9 mouse cellular contexts compared by ENCODE assay signal in genomic region chr17:73263077-73263501, GRCm38 (mm10).
DNase-seq lines count a peak whose midpoint lies in the region; TF ChIP-seq lines count a peak whose summit lies in the region.
"Had no signal": no experiment of that assay in that cellular context is flagged by ENCODE, and none has a peak within 500 bp of the region (broad histone marks: within the 10 kb centered on the region; RNA-seq: fewer than 3 reads in every experiment).

No protein-coding gene starts in this region.

- no peak overlapping the region for H3K4me2 ChIP-seq in CH12.LX (ENCODE audit: insufficient read depth, low read depth, poor library complexity, severe bottlenecking)
- H3K4me2 ChIP-seq: neural tube, embryonic 12.5 days had no signal

- dilution Hi-C loops in CH12.LX (cut with MboI; ENCODE audit: extremely low pct_ligation_motif_present, extremely low pct_unique_long_range_greater_than_20kb, low sequenced_read_pairs), result no loop called here

- H3K79me2 ChIP-seq in CH12.LX (replicated peaks; ENCODE audit: control insufficient read depth, extremely low read depth, insufficient read depth, poor library complexity, severe bottlenecking), result no peaks in the 10 kb centered on the region

- TF ChIP-seq EP300 in CH12.LX (IDR thresholded peaks at IDR 0.05; ENCODE audit: low read length), result peak; percentile 54

- peak; percentile 91 to 93 for DNase-seq in adrenal gland, adult (ENCODE audit: inconsistent age in 2 of 2, low spot score in 1 of 2)
- DNase-seq in adrenal gland, postnatal 4 days (ENCODE audit: low spot score in 2 of 2), result no peak
- peak; percentile 90 for DNase-seq in CH12.LX (ENCODE audit: extremely low read depth)
- DNase-seq in fibroblast of lung, adult 2 months (ENCODE audit: low read depth), result peak; percentile 99
- peak; percentile 57 for DNase-seq in lung, postnatal 36 days
- peak; percentile 62 for DNase-seq in thymus, postnatal 14 days
- DNase-seq in cerebellum, adult 11-12 months, result no peak
- no peak for DNase-seq in embryo, embryonic 11 days

- no peak for TF ChIP-seq CTCF in CH12.LX (conservative IDR thresholded peaks at IDR 0.05 in 1 of 2, IDR thresholded peaks at IDR 0.05 in 1 of 2; ENCODE audit: low read depth in 2 of 2, low read length in 2 of 2)

- peaks cover 2% of the 10 kb centered on the region for H3K9me3 ChIP-seq in CH12.LX (replicated peaks; ENCODE audit: low read length)
- H3K9me3 ChIP-seq: neural tube, embryonic 12.5 days had no signal

- peak overlapping the region; percentile 37 for H3K27ac ChIP-seq in CH12.LX (ENCODE audit: insufficient read depth, low read depth)
- H3K27ac ChIP-seq: neural tube, embryonic 12.5 days had no signal

- peaks cover 20 to 27% of the 10 kb centered on the region in 2 experiments; a peak in 3 of 4 replicates for H3K4me1 ChIP-seq in CH12.LX (ENCODE audit: control insufficient read depth in 1 of 2, insufficient read depth in 2 of 2)
- H3K4me1 ChIP-seq: neural tube, embryonic 12.5 days had no signal

- no peak overlapping the region for H3K9ac ChIP-seq in CH12.LX (ENCODE audit: insufficient read depth, low read depth)
- H3K9ac ChIP-seq: neural tube, embryonic 12.5 days had no signal

- in situ Hi-C loops in CH12.LX (cut with MboI; ENCODE audit: low pct_ligation_motif_present, low pct_unique_long_range_greater_than_20kb, low sequenced_read_pairs), result no loop called here

- TF ChIP-seq POLR2A in CH12.LX (IDR thresholded peaks at IDR 0.05; ENCODE audit: low read depth, low read length), result peak; percentile 57

- no peak overlapping the region for H3K4me3 ChIP-seq in CH12.LX (replicated peaks in 1 of 3; ENCODE audit: low read depth in 2 of 3, low read length in 2 of 3, poor library complexity in 1 of 3)
- H3K4me3 ChIP-seq: neural tube, embryonic 12.5 days had no signal

- no peak; the same call in 1 of the 2 replicates for TF ChIP-seq RAD21 in CH12.LX (IDR thresholded peaks at IDR 0.05; ENCODE audit: low read depth, low read length)

- H3K36me3 ChIP-seq in CH12.LX (replicated peaks in 1 of 2; ENCODE audit: control insufficient read depth in 1 of 2, insufficient read depth in 1 of 2, low read length in 1 of 2), result no peaks in the 10 kb centered on the region
- H3K36me3 ChIP-seq: neural tube, embryonic 12.5 days had no signal

- no peaks in the 10 kb centered on the region for H3K27me3 ChIP-seq in CH12.LX (replicated peaks)
- H3K27me3 ChIP-seq: neural tube, embryonic 12.5 days had no signal

TF ChIP-seq in CH12.LX, 34 proteins besides CTCF, POLR2A, EP300 and RAD21:
- peak; percentile 80 for TF ChIP-seq TCF12 (IDR thresholded peaks at IDR 0.05; ENCODE audit: low read depth, low read length)
- no peak for TF ChIP-seq ZNF384 (IDR thresholded peaks at IDR 0.05; ENCODE audit: low read depth, low read length)
- TF ChIP-seq HCFC1 (IDR thresholded peaks at IDR 0.05; ENCODE audit: low read depth, low read length), result 0 out of 2 replicates have a peak, but pooled peaks have one; percentile 7
- TF ChIP-seq IRF4 (IDR thresholded peaks at IDR 0.05; ENCODE audit: low read depth, low read length), result peak; percentile 61; the same call in 1 of the 2 replicates
- no peak for TF ChIP-seq RCOR1 (conservative IDR thresholded peaks at IDR 0.05; ENCODE audit: low read depth, low read length)
- peak; percentile 78 for TF ChIP-seq ETS1 (conservative IDR thresholded peaks at IDR 0.05; ENCODE audit: low read depth, low read length)
- TF ChIP-seq UBTF (IDR thresholded peaks at IDR 0.05; ENCODE audit: low read depth, low read length), result no peak
- peak; percentile 62 for TF ChIP-seq USF2 (conservative IDR thresholded peaks at IDR 0.05; ENCODE audit: low read depth, low read length)
- no peak for TF ChIP-seq SMC3 (IDR thresholded peaks at IDR 0.05; ENCODE audit: low read depth, low read length)
- peak; percentile 97 for TF ChIP-seq BHLHE40 (IDR thresholded peaks at IDR 0.05; ENCODE audit: low read depth, low read length)
- TF ChIP-seq POLR2AphosphoS2 (IDR thresholded peaks at IDR 0.05; ENCODE audit: low read depth, low read length), result no peak
- TF ChIP-seq ZC3H11A (IDR thresholded peaks at IDR 0.05; ENCODE audit: low read depth, low read length), result no peak
- no peak for TF ChIP-seq NELFE (IDR thresholded peaks at IDR 0.05; ENCODE audit: low read depth, low read length)
- no peak for TF ChIP-seq ZKSCAN1 (IDR thresholded peaks at IDR 0.05; ENCODE audit: borderline replicate concordance, low read depth, low read length)
- TF ChIP-seq MAFK (IDR thresholded peaks at IDR 0.05; ENCODE audit: insufficient replicate concordance, low read length), result no peak
- no peak for TF ChIP-seq E2F4 (IDR thresholded peaks at IDR 0.05; ENCODE audit: insufficient replicate concordance, low read depth, low read length)
- TF ChIP-seq JUN (IDR thresholded peaks at IDR 0.05; ENCODE audit: insufficient read depth, low read depth, low read length), result 0 out of 2 replicates have a peak, but pooled peaks have one; percentile 22
- TF ChIP-seq MAZ (IDR thresholded peaks at IDR 0.05; ENCODE audit: low read depth, low read length), result no peak
- TF ChIP-seq CHD2 (IDR thresholded peaks at IDR 0.05; ENCODE audit: low read length), result no peak
- TF ChIP-seq MAX (IDR thresholded peaks at IDR 0.05; ENCODE audit: low read length), result peak; percentile 80
- TF ChIP-seq CHD1 (IDR thresholded peaks at IDR 0.05; ENCODE audit: low read depth, low read length), result no peak
- 0 out of 2 replicates have a peak, but pooled peaks have one; percentile 6 for TF ChIP-seq NRF1 (IDR thresholded peaks at IDR 0.05; ENCODE audit: low read depth, low read length)
- no peak for TF ChIP-seq ZMIZ1 (IDR thresholded peaks at IDR 0.05; ENCODE audit: low read depth, low read length)
- no peak for TF ChIP-seq GABPA (IDR thresholded peaks at IDR 0.05; ENCODE audit: insufficient replicate concordance, low read depth, low read length)
- TF ChIP-seq TBP (conservative IDR thresholded peaks at IDR 0.05; ENCODE audit: low read depth, low read length), result 0 out of 2 replicates have a peak, but pooled peaks have one; percentile 45
- peak; percentile 78 for TF ChIP-seq USF1 (IDR thresholded peaks at IDR 0.05; ENCODE audit: low read depth, low read length)
- TF ChIP-seq ELF1 (IDR thresholded peaks at IDR 0.05; ENCODE audit: low read depth, low read length), result peak; percentile 53
- 0 out of 2 replicates have a peak, but pooled peaks have one; percentile 25 for TF ChIP-seq JUND (conservative IDR thresholded peaks at IDR 0.05; ENCODE audit: low read depth, low read length)
- TF ChIP-seq KAT2A (IDR thresholded peaks at IDR 0.05; ENCODE audit: insufficient replicate concordance, low read length), result no peak
- TF ChIP-seq PAX5 (IDR thresholded peaks at IDR 0.05; ENCODE audit: low read length), result no peak
- TF ChIP-seq MXI1 (IDR thresholded peaks at IDR 0.05; ENCODE audit: low read depth, low read length), result no peak
- 0 out of 2 replicates have a peak, but pooled peaks have one; percentile 19 for TF ChIP-seq SIN3A (IDR thresholded peaks at IDR 0.05; ENCODE audit: low read length)
- TF ChIP-seq MYC (IDR thresholded peaks at IDR 0.05; ENCODE audit: low read depth, low read length), result no peak
- no peak for TF ChIP-seq MEF2A (IDR thresholded peaks at IDR 0.05; ENCODE audit: borderline replicate concordance, low read depth, low read length)

Comparison
In these comparisons a context has a peak if more than half of its experiments do, and no peak if none do; other contexts are left out.
1. DNase-seq: peak in adrenal gland, adult (2 of 2), CH12.LX (single experiment), fibroblast of lung, adult 2 months (single experiment), lung, postnatal 36 days (single experiment) and thymus, postnatal 14 days (single experiment); none in adrenal gland, postnatal 4 days (0 of 2), cerebellum, adult 11-12 months (single experiment) and embryo, embryonic 11 days (single experiment).